22 mouse cellular contexts compared by ENCODE assay signal in genomic region chr17:7189975-7190374, GRCm38 (mm10). TPM values are rescaled to one million over a fixed set of nuclear protein-coding genes. Genes with fewer than 3 reads are reported as not detected.
A peak's percentile ranks its signal among the peaks of the same experiment; 100 is the strongest.
DNase-seq lines count a peak whose midpoint lies in the region; ATAC-seq and TF ChIP-seq lines count a peak whose summit lies in the region.
"Had no signal": no experiment of that assay in that cellular context is flagged by ENCODE, and none has a peak within 500 bp of the region (broad histone marks: within the 10 kb centered on the region; RNA-seq: fewer than 3 reads in every experiment).

No protein-coding gene starts in this region.

- TF ChIP-seq CTCF in hindbrain, postnatal 0 days (IDR thresholded peaks at IDR 0.05; ENCODE audit: low read depth): no peak

- no peaks in the 10 kb centered on the region for H3K9me3 ChIP-seq in hindbrain, postnatal 0 days (ENCODE audit: low read length)
- H3K9me3 ChIP-seq: embryonic facial prominence, embryonic 12.5 days; hindbrain, embryonic 15.5 days; intestine, embryonic 15.5 days; limb, embryonic 10.5 days; liver, embryonic 15.5 days; midbrain, embryonic 10.5 days had no signal

- peak; percentile 48 to 54 for DNase-seq in frontal cortex, postnatal 36 days (ENCODE audit: low spot score in 2 of 2)
- DNase-seq in frontal cortex, postnatal 25 days (ENCODE audit: low spot score in 2 of 2): no peak
- peak; percentile 56 for DNase-seq in right cerebral cortex, adult 18-20 months
- no peak for DNase-seq in right cerebral cortex, postnatal 14 days
- peak; percentile 32 to 42 for DNase-seq in cerebellum, postnatal 25 days
- no peak for DNase-seq in hindbrain, postnatal 0 days (ENCODE audit: low spot score)
- DNase-seq: adrenal gland, adult 2 months; forebrain, postnatal 0 days; kidney, adult 8-10 months; kidney, postnatal 10 days; liver; thymus, postnatal 4 days had no signal

- ATAC-seq in monocyte, adult 5-6 weeks (replicated peaks; ENCODE audit: insufficient number of reproducible peaks, low FRiP score, low TSS enrichment, poor library complexity, severe bottlenecking): no peak; the same call in 1 of the 2 replicates
- ATAC-seq in hindbrain, postnatal 0 days: no peak
- ATAC-seq: forebrain, postnatal 0 days; intestine, embryonic 15.5 days; midbrain, embryonic 16.5 days had no signal

- H3K4me3 ChIP-seq in hindbrain, postnatal 0 days (ENCODE audit: low read length): no peak overlapping the region
- H3K4me3 ChIP-seq: embryonic facial prominence, embryonic 12.5 days; hindbrain, embryonic 15.5 days; intestine, embryonic 15.5 days; limb, embryonic 10.5 days; liver, embryonic 15.5 days; midbrain, embryonic 10.5 days had no signal

- no peak overlapping the region for H3K27ac ChIP-seq in hindbrain, postnatal 0 days
- H3K27ac ChIP-seq: embryonic facial prominence, embryonic 12.5 days; hindbrain, embryonic 15.5 days; intestine, embryonic 15.5 days; limb, embryonic 10.5 days; liver, embryonic 15.5 days; macrophage; midbrain, embryonic 10.5 days had no signal

- H3K4me2 ChIP-seq in hindbrain, postnatal 0 days (ENCODE audit: low read depth, low read length): no peak overlapping the region
- H3K4me2 ChIP-seq: embryonic facial prominence, embryonic 12.5 days; heart, embryonic 11.5 days; hindbrain, embryonic 15.5 days; intestine, embryonic 15.5 days; liver, embryonic 15.5 days had no signal

- no peaks in the 10 kb centered on the region for H3K27me3 ChIP-seq in hindbrain, postnatal 0 days (ENCODE audit: insufficient read depth, low read length)
- H3K27me3 ChIP-seq: embryonic facial prominence, embryonic 12.5 days; hindbrain, embryonic 15.5 days; intestine, embryonic 15.5 days; liver, embryonic 15.5 days had no signal

- no peaks in the 10 kb centered on the region for H3K4me1 ChIP-seq in hindbrain, postnatal 0 days (ENCODE audit: insufficient read depth, low read length)
- H3K4me1 ChIP-seq: embryonic facial prominence, embryonic 12.5 days; hindbrain, embryonic 15.5 days; intestine, embryonic 15.5 days; limb, embryonic 10.5 days; liver, embryonic 15.5 days; midbrain, embryonic 10.5 days had no signal

- WGBS in hindbrain, postnatal 0 days: 80% methylated on average over 10 of the region's 10 CpGs

- no peaks in the 10 kb centered on the region for H3K36me3 ChIP-seq in hindbrain, postnatal 0 days (ENCODE audit: insufficient read depth, low read length)
- H3K36me3 ChIP-seq: embryonic facial prominence, embryonic 12.5 days; hindbrain, embryonic 15.5 days; intestine, embryonic 15.5 days; liver, embryonic 15.5 days had no signal

- no peak overlapping the region for H3K9ac ChIP-seq in hindbrain, postnatal 0 days (replicated peaks; ENCODE audit: low read length)
- H3K9ac ChIP-seq: embryonic facial prominence, embryonic 12.5 days; forebrain, postnatal 0 days; hindbrain, embryonic 15.5 days; intestine, embryonic 15.5 days; liver, embryonic 15.5 days had no signal

RNA-seq across cellular contexts. Expression of gene Rps6ka2, which starts 20.1 kb away (rescaled TPM):
- 20.2 to 30.6 TPM (median 22.7 TPM) in 3 replicates for total RNA-seq in monocyte, adult 5-6 weeks (2017)
- total RNA-seq in hindbrain, postnatal 0 days (2014; rRNA removed): 32.7 and 38.9 TPM in 2 replicates
- polyA plus RNA-seq in hindbrain, postnatal 0 days (2015; fragmentation: Nextera tagmentation; extraction: Ambion mirVana): 14.0 and 15.4 TPM in 2 replicates

Comparison
In these comparisons a context has a peak if more than half of its experiments do, and no peak if none do; other contexts are left out.
1. DNase-seq: peak in frontal cortex, postnatal 36 days (2 of 2), right cerebral cortex, adult 18-20 months (single experiment) and cerebellum, postnatal 25 days (2 of 2); none in frontal cortex, postnatal 25 days (0 of 2), right cerebral cortex, postnatal 14 days (single experiment) and hindbrain, postnatal 0 days (single experiment).